Mouse (Mus musculus): ENCODE measurements around the gene Ufsp2.
A peak's percentile ranks its signal among the peaks of the same experiment; 100 is the strongest.

Gene Ufsp2

DNA sequence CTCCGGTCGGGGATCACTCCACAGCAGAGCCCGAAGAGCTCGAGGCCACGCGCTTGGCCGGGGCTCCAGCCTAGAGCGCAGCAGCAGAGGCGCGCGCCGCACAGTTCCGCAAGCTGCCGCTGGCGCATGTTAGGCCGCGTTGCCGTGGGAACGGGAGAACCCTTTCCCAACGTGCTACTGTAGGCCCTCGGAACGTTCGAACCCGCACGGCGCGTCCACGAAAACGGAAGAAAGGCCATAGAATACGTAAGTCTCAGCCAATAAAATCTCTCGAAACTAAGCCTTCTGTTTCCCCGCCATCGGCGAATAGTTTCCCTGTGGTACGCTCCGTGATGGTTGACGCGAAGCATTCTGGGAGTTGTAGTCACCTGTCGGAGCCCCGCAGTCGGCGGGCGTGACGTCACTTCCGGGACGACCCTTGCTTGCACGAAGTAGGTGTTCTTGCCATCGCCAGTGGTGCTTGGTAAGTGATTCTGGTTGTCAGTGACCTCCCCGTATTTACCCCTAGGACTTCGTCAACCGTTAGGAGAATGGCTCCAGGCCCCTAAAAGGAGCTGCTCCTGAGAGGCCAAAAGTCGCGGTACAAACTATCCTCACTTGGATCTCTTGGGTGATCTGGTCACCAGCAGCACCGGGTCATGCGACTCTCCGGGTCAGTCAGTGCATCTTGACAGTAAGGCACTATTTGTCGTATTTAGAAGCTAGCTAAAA lies at the start of gene Ufsp2, which contains the start of gene 1700029J07Rik:
TSS of gene Ufsp2 (plus strand) at position 403 of the 711 bp plus-strand sequence.
TSS of gene 1700029J07Rik (minus strand) at position 127 of the 711 bp plus-strand sequence.
- peak; percentile 97 for DNase-seq (ENCODE audit: low spot score)

DNA sequence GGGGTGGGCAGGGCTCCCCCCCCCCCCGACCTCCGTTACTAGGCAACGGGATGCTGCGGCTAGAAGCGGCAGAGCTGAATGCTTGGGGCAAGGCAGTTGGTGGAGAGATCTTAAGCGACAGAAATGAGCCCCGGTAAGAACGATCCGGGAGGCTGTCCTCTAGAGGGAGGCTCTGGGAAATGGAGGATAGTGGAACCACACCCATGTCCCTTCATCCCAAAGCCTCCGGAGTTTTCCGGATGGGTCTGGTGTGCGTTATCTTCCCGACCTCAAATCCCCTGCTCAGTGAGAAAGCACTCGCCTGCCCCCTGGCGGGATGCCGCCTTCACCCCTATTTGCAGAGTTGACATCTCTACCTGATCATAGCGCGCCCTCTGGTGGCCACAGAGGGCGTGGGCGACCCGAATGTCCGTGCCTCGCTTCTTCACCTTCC lies 40.7 kb upstream of the Ufsp2 start, which contains the start of gene Ccdc110:
TSS of gene Ccdc110 (plus strand) at position 38 of the 433 bp plus-strand sequence.
- peak; percentile 92 for DNase-seq (ENCODE audit: low spot score)

- DNase-seq (ENCODE audit: low spot score): no peak
These were observed 38.3 kb upstream of the Ufsp2 start for GRCm38 (mm10) chr8:45936986-45937385.

DNA sequence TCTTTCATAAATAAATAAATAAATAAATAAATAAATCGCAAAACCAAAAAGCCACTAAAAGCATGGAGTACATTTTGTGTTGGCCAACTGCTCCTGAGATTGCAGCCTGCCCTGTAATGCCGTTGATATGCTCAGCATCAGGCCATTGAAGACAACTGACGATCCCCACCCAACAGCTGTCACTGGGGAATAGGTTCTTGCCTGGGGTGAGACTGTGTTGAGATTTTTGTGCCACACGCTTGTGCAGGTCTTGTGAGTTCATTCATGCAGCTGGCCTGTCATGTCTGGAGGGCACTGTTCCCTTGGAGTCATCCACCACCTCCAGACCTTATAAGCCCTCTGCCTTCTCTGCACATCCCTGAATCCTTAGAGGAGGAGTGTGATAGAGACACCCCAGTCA lies 29.0 kb upstream of the Ufsp2 start:
- DNase-seq (ENCODE audit: low spot score): no peak

DNA sequence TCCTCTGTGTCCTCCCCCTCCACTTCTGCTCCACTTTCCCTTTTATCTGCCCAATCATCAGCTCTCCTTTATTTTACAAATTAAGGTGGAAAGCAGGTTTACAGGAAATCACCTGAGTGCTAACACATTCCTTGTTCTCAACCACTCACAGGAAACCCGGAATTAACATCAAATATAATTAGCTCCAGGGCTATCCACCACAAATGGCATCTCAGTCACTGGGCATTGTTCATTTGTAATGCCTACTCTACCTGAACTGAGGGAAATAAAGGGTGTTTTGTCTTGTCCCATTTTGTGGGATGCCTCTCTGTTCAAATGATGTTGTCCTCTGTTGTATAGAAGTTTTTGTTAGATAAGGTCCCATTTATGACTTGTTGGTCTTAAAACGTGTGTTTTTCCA lies 24.7 kb upstream of the Ufsp2 start:
- no peak for DNase-seq (ENCODE audit: low spot score)

- no peak for DNase-seq (ENCODE audit: low spot score)
These were observed 4.4 kb upstream of the Ufsp2 start for GRCm38 (mm10) chr8:45970894-45971293.

GRCm38 (mm10) chr8:45973988-45974505 lies 1.3 kb upstream of the Ufsp2 start:
- DNase-seq (ENCODE audit: low spot score): no peak

DNA sequence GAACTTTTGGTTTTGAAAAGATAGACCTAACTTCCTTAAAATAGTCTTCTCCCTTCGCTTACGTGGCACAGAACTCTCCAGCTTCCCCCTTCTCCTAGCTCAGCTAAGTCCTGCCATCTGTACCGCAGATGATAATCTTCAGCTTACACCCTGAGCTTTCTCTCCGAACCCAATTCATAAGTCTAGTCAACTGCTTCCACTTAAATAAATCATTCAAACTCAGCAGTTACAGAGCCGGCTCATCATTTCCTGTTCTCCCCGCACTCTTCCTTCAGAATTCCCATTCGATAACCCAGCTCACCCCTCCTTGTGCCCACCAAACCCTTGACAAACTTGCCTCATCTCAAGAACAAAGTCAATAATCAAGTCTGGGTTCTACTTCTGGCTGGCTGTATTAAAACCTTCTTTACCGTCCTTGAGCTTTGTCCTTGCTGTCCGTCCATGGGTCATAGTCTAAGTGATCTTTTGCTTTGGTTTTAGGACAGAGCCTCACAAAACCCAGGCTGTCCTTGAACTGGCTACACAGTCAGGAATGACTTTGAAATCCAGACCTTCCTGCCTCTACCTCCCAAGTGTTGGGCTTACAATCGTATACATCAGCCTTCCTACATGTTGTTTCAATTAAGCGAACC lies 625 bp downstream of the Ufsp2 start:
- no peak for DNase-seq (ENCODE audit: low spot score)

- DNase-seq (ENCODE audit: low spot score): no peak
These were observed 11.3 kb downstream of the Ufsp2 start for GRCm38 (mm10) chr8:45986665-45987064.

- no peak for DNase-seq (ENCODE audit: low spot score)
These were observed 12.9 kb downstream of the Ufsp2 start for GRCm38 (mm10) chr8:45988189-45988588.

- no peak for DNase-seq (ENCODE audit: low spot score)
These were observed 15.4 kb downstream of the Ufsp2 start for GRCm38 (mm10) chr8:45990631-45991310.

GRCm38 (mm10) chr8:45994111-45994510 lies 18.8 kb downstream of the Ufsp2 start:
- DNase-seq (ENCODE audit: low spot score): no peak

GRCm38 (mm10) chr8:45995576-45995975 lies 20.2 kb downstream of the Ufsp2 start:
- DNase-seq (ENCODE audit: low spot score): no peak

- no peak for DNase-seq (ENCODE audit: low spot score)
These were observed 22.9 kb downstream of the Ufsp2 start for GRCm38 (mm10) chr8:45998228-45998627.

- peak; percentile 41 for DNase-seq (ENCODE audit: low spot score)
These were observed 23.9 kb downstream of the Ufsp2 start, which contains the start of gene Lrp2bp for GRCm38 (mm10) chr8:45999138-45999783. Lrp2bp (plus strand) TSS chr8:45999303.

GRCm38 (mm10) chr8:45999784-46000705 lies 24.7 kb downstream of the Ufsp2 start:
- peak; percentile 99 for DNase-seq (ENCODE audit: low spot score)

- no peak for DNase-seq (ENCODE audit: low spot score)
These were observed 30.3 kb downstream of the Ufsp2 start, which contains the start of gene Ankrd37 for GRCm38 (mm10) chr8:46005596-46005995. Ankrd37 (minus strand) TSS chr8:46005707.

- no peak for DNase-seq (ENCODE audit: low spot score)
These were observed 31.8 kb downstream of the Ufsp2 start for GRCm38 (mm10) chr8:46007050-46007672.

GRCm38 (mm10) chr8:46010306-46010705 lies 35.0 kb downstream of the Ufsp2 start:
- no peak for DNase-seq (ENCODE audit: low spot score)
